Mouse (Mus musculus): ENCODE data around the gene Krt16. TPM values are rescaled to one million over a fixed set of nuclear protein-coding genes. Genes with fewer than 3 reads are reported as not detected.

Gene Krt16
- polyA plus RNA-seq, 1 experiment from 2014 or later = not detected

GRCm38 (mm10) chr11:100221741-100222140, 27.0 kb downstream of the Krt16 start:
- 61% methylated on average over 8 of the region's 8 CpGs for WGBS
- no peaks in the 10 kb centered on the region for H3K36me3 ChIP-seq (ENCODE audit: control insufficient read depth, insufficient read depth, low read length)
- no peaks in the 10 kb centered on the region for H3K4me1 ChIP-seq (replicated peaks; ENCODE audit: control insufficient read depth, insufficient read depth, low read length)
- H3K27ac ChIP-seq (ENCODE audit: low read depth) = no peak overlapping the region
- ATAC-seq (replicated peaks; ENCODE audit: low FRiP score, low TSS enrichment, low read depth) (no peak), DNase-seq (ENCODE audit: low spot score) (no peak)
- H3K9ac ChIP-seq (ENCODE audit: low read length) = no peak overlapping the region
- no peak overlapping the region for H3K4me3 ChIP-seq (ENCODE audit: low read depth, low read length)
- H3K27me3 ChIP-seq (replicated peaks; ENCODE audit: control insufficient read depth, insufficient read depth, low read length) = no peaks in the 10 kb centered on the region
- H3K9me3 ChIP-seq (ENCODE audit: control insufficient read depth, low read length) = no peaks in the 10 kb centered on the region
- H3K4me2 ChIP-seq (ENCODE audit: low read length) = no peak overlapping the region

GRCm38 (mm10) chr11:100219304-100219703, 29.4 kb downstream of the Krt16 start:
- Histone ChIP-seq H3K9me3 (ENCODE audit: control insufficient read depth, low read length) (no peaks in the 10 kb centered on the region), H3K9ac (ENCODE audit: low read length) (no peak overlapping the region), H3K4me2 (ENCODE audit: low read length) (no peak overlapping the region), H3K4me1 (replicated peaks; ENCODE audit: control insufficient read depth, insufficient read depth, low read length) (no peaks in the 10 kb centered on the region), H3K27ac (ENCODE audit: low read depth) (no peak overlapping the region), H3K36me3 (ENCODE audit: control insufficient read depth, insufficient read depth, low read length) (no peaks in the 10 kb centered on the region), H3K27me3 (replicated peaks; ENCODE audit: control insufficient read depth, insufficient read depth, low read length) (no peaks in the 10 kb centered on the region), H3K4me3 (ENCODE audit: low read depth, low read length) (no peak overlapping the region)
- WGBS = 87% methylated on average over 4 of the region's 4 CpGs
- DNase-seq (ENCODE audit: low spot score) = no peak
- no peak for ATAC-seq (replicated peaks; ENCODE audit: low FRiP score, low TSS enrichment, low read depth)

- Histone ChIP-seq H3K9ac (ENCODE audit: low read length) (no peak overlapping the region), H3K4me1 (replicated peaks; ENCODE audit: control insufficient read depth, insufficient read depth, low read length) (no peaks in the 10 kb centered on the region), H3K4me3 (ENCODE audit: low read depth, low read length) (no peak overlapping the region), H3K36me3 (ENCODE audit: control insufficient read depth, insufficient read depth, low read length) (no peaks in the 10 kb centered on the region), H3K9me3 (ENCODE audit: control insufficient read depth, low read length) (no peaks in the 10 kb centered on the region), H3K4me2 (ENCODE audit: low read length) (no peak overlapping the region), H3K27ac (ENCODE audit: low read depth) (no peak overlapping the region), H3K27me3 (replicated peaks; ENCODE audit: control insufficient read depth, insufficient read depth, low read length) (no peaks in the 10 kb centered on the region)
- ATAC-seq (replicated peaks; ENCODE audit: low FRiP score, low TSS enrichment, low read depth) (no peak), DNase-seq (ENCODE audit: low spot score) (no peak)
- 50% methylated on average over 6 of the region's 6 CpGs for WGBS
Observed at GRCm38 (mm10) chr11:100208542-100208941, 40.2 kb downstream of the Krt16 start.

- DNase-seq (ENCODE audit: low spot score) (no peak), ATAC-seq (replicated peaks; ENCODE audit: low FRiP score, low TSS enrichment, low read depth) (no peak)
- H3K4me2 ChIP-seq (ENCODE audit: low read length) = no peak within 1 kb of the TSS
- 75% methylated on average over 8 of the region's 8 CpGs for WGBS
- H3K9me3 ChIP-seq (ENCODE audit: control insufficient read depth, low read length) = no peaks in the 10 kb centered on the region
- H3K36me3 ChIP-seq (ENCODE audit: control insufficient read depth, insufficient read depth, low read length) = no peaks in the 10 kb centered on the region
- no peaks in the 10 kb centered on the region for H3K27me3 ChIP-seq (replicated peaks; ENCODE audit: control insufficient read depth, insufficient read depth, low read length)
- H3K27ac ChIP-seq (ENCODE audit: low read depth) = no peak within 1 kb of the TSS
- H3K4me3 ChIP-seq (ENCODE audit: low read depth, low read length) = no peak within 1 kb of the TSS
- no peaks in the 10 kb centered on the region for H3K4me1 ChIP-seq (replicated peaks; ENCODE audit: control insufficient read depth, insufficient read depth, low read length)
- H3K9ac ChIP-seq (ENCODE audit: low read length) = no peak within 1 kb of the TSS
Observed at GRCm38 (mm10) chr11:100207498-100207897, 41.2 kb downstream of the Krt16 start, which contains the start of gene Krt14. Krt14 (minus strand) TSS chr11:100207548.

GRCm38 (mm10) chr11:100203448-100203847, 45.3 kb downstream of the Krt16 start:
- H3K4me2 ChIP-seq (ENCODE audit: low read length) = no peak overlapping the region
- no peaks in the 10 kb centered on the region for H3K4me1 ChIP-seq (replicated peaks; ENCODE audit: control insufficient read depth, insufficient read depth, low read length)
- H3K9me3 ChIP-seq (ENCODE audit: control insufficient read depth, low read length) = no peaks in the 10 kb centered on the region
- H3K36me3 ChIP-seq (ENCODE audit: control insufficient read depth, insufficient read depth, low read length) = no peaks in the 10 kb centered on the region
- no peaks in the 10 kb centered on the region for H3K27me3 ChIP-seq (replicated peaks; ENCODE audit: control insufficient read depth, insufficient read depth, low read length)
- 19% methylated on average over 6 of the region's 6 CpGs for WGBS
- DNase-seq (ENCODE audit: low spot score) (peak; percentile 84), ATAC-seq (replicated peaks; ENCODE audit: low FRiP score, low TSS enrichment, low read depth) (no peak)
- no peak overlapping the region for H3K4me3 ChIP-seq (ENCODE audit: low read depth, low read length)
- no peak overlapping the region for H3K27ac ChIP-seq (ENCODE audit: low read depth)
- no peak overlapping the region for H3K9ac ChIP-seq (ENCODE audit: low read length)

DNA sequence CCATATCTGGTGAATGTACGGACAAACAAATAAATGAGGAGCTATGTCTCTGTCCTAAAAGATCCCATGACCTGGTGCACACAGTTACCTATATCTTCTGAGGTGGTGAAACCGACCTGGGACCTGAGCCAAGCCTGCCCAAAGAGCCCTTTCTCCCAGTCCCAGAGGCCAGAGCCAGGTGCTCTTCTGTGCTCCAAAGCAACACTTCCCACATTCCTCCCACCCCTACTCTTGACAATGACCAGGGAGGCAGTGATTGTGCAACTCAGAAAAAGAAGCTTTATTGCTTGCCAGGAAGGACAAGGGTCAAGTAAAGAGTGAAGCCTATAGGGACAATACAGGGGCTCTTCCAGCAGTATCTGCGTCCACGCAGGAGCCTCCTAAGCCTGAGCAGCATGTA, 45.8 kb downstream of the Krt16 start:
- Histone ChIP-seq H3K9ac (ENCODE audit: low read length) (no peak overlapping the region), H3K27ac (ENCODE audit: low read depth) (no peak overlapping the region), H3K4me1 (replicated peaks; ENCODE audit: control insufficient read depth, insufficient read depth, low read length) (no peaks in the 10 kb centered on the region), H3K9me3 (ENCODE audit: control insufficient read depth, low read length) (no peaks in the 10 kb centered on the region), H3K4me3 (ENCODE audit: low read depth, low read length) (no peak overlapping the region), H3K4me2 (ENCODE audit: low read length) (no peak overlapping the region), H3K36me3 (ENCODE audit: control insufficient read depth, insufficient read depth, low read length) (no peaks in the 10 kb centered on the region), H3K27me3 (replicated peaks; ENCODE audit: control insufficient read depth, insufficient read depth, low read length) (no peaks in the 10 kb centered on the region)
- ATAC-seq (replicated peaks; ENCODE audit: low FRiP score, low TSS enrichment, low read depth) (no peak), DNase-seq (ENCODE audit: low spot score) (no peak)
- 84% methylated on average over 4 of the region's 4 CpGs for WGBS

DNA sequence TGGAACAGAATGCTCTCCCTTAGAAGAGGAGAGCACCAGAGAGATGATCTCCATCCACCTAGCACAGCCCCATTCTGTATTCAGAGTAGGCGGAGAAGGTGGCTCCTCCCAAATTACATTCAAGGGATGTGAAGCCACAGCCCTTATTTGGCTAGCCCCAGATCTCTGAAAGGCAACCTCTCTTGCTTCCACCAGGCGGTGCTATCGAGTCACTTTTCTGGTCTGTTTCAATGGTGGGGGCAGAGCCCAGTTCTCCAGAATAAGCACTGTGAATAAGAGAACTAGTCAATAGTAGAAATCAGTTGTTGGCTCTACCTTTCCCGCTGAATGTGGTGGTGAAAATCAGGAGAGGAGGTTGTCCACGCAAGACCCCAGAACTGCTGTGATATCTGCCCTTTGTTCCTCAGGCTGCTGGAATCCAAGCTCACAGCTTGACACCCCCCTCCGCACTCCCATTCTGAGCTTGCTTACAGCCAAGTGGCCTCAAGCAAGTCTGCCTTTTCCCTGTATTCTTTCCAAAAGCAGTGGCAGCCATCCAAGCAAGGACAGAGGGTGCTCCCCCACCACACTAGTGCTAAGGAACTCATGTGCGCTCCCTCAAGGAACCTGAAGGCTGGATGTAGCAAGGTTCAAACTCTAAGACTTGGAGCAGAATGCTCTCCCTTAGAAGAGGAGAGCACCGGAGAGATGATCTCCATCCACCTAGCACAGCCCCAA, 48.4 kb downstream of the Krt16 start:
- Histone ChIP-seq H3K9ac (ENCODE audit: low read length) (no peak overlapping the region), H3K4me3 (ENCODE audit: low read depth, low read length) (no peak overlapping the region), H3K27me3 (replicated peaks; ENCODE audit: control insufficient read depth, insufficient read depth, low read length) (no peaks in the 10 kb centered on the region), H3K4me2 (ENCODE audit: low read length) (no peak overlapping the region), H3K27ac (ENCODE audit: low read depth) (no peak overlapping the region), H3K36me3 (ENCODE audit: control insufficient read depth, insufficient read depth, low read length) (no peaks in the 10 kb centered on the region), H3K4me1 (replicated peaks; ENCODE audit: control insufficient read depth, insufficient read depth, low read length) (no peaks in the 10 kb centered on the region), H3K9me3 (ENCODE audit: control insufficient read depth, low read length) (no peaks in the 10 kb centered on the region)
- DNase-seq (ENCODE audit: low spot score) = peak; percentile 59
- ATAC-seq (replicated peaks; ENCODE audit: low FRiP score, low TSS enrichment, low read depth) = no peak
- 42% methylated on average over 8 of the region's 8 CpGs for WGBS

DNA sequence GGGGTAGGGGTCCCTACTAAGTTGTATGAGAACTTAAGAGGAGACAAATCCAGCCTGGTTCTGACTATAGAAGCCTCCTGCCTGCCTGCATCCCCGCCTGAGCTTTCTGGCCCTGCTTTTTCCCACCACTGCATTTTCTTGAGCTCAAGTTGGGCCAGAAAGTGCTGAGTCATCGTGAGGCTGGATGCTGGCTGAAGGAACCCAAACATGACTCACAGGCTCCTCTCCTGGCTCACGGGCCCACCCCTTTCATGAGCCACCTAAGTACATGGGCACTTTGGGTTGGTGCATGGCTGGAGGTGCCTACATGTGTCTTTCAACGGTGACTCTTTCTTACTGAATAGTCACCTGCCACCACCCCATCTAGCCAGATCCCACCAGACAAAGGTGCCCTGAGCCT, 50.0 kb downstream of the Krt16 start:
- Histone ChIP-seq H3K4me3 (ENCODE audit: low read depth, low read length) (no peak overlapping the region), H3K9ac (ENCODE audit: low read length) (no peak overlapping the region), H3K4me1 (replicated peaks; ENCODE audit: control insufficient read depth, insufficient read depth, low read length) (no peaks in the 10 kb centered on the region), H3K36me3 (ENCODE audit: control insufficient read depth, insufficient read depth, low read length) (no peaks in the 10 kb centered on the region), H3K9me3 (ENCODE audit: control insufficient read depth, low read length) (no peaks in the 10 kb centered on the region), H3K27me3 (replicated peaks; ENCODE audit: control insufficient read depth, insufficient read depth, low read length) (no peaks in the 10 kb centered on the region), H3K4me2 (ENCODE audit: low read length) (no peak overlapping the region), H3K27ac (ENCODE audit: low read depth) (no peak overlapping the region)
- DNase-seq (ENCODE audit: low spot score) (no peak), ATAC-seq (replicated peaks; ENCODE audit: low FRiP score, low TSS enrichment, low read depth) (no peak)
- WGBS = 67% methylated on average over 4 of the region's 4 CpGs

Data from intestine, embryonic 14.5 days (tissue).